Mouse (Mus musculus) thymus, adult 2 months (tissue): Measurements from ENCODE around the gene Tpte. TPM values are rescaled to one million over a fixed set of nuclear protein-coding genes. Genes with fewer than 3 reads are reported as not detected.

Experiments used
- DNase-seq: peaks from one replicate; pipeline ENCODE4 v3.0.0; 2021
- H3K27ac ChIP-seq: fragments of 200-500 bp; 2 replicates; pipeline ENCODE4 v1.5.1; 2012; ENCODE audit warnings: low read length, control low read depth; ENCODE audit not compliant: control insufficient read depth, insufficient read depth
- H3K27me3 ChIP-seq: fragments of 200-500 bp; 2 replicates; pipeline ENCODE4 v1.6.1; 2012; ENCODE audit warnings: mild to moderate bottlenecking, low read length, moderate library complexity, mixed read lengths; ENCODE audit not compliant: control insufficient read depth, insufficient read depth
- H3K36me3 ChIP-seq: fragments of 200-500 bp; 2 replicates; pipeline ENCODE4 v1.6.1; 2012; ENCODE audit warnings: mild to moderate bottlenecking, low read length, moderate library complexity; ENCODE audit not compliant: control insufficient read depth, insufficient read depth
- H3K4me1 ChIP-seq: fragments of 200-500 bp; replicated peaks from 2 replicates; pipeline ENCODE4 v1.6.1; 2012; ENCODE audit warnings: low read length; ENCODE audit not compliant: control insufficient read depth, insufficient read depth
- H3K4me3 ChIP-seq: fragments of 200-500 bp; 2 replicates; pipeline ENCODE4 v1.5.1; 2012; ENCODE audit warnings: mild to moderate bottlenecking, low read length, control low read depth, moderate library complexity; ENCODE audit not compliant: control insufficient read depth, insufficient read depth
- CTCF ChIP-seq: fragments of 200-500 bp; IDR thresholded peaks from 2 replicates; pipeline ENCODE4 v1.5.1; 2012; ENCODE audit warnings: mild to moderate bottlenecking, control low read depth, low read length, moderate library complexity, borderline replicate concordance; ENCODE audit not compliant: control insufficient read depth, poor library complexity, insufficient read depth; ENCODE audit errors: extremely low read depth
- POLR2A ChIP-seq: fragments of 200-500 bp; IDR thresholded peaks from 2 replicates; pipeline ENCODE4 v1.6.1; 2012; ENCODE audit warnings: mild to moderate bottlenecking, low read length, control low read depth, moderate library complexity; ENCODE audit not compliant: control insufficient read depth, poor library complexity, insufficient read depth; ENCODE audit errors: extremely low read depth
- WGBS: fragments of 180-500 bp; shearing (Covaris S2); methylation state at CpG from one replicate; pipeline ENCODE4 v1.1.7; 2018; 5-methylcytosine and 5-hydroxymethylcytosine counted together
- polyA plus RNA-seq: library from polyadenylated mRNA; depleted of rRNA; stranded (reverse); fragments of >200 nt; gene quantifications from 2 replicates; pipeline ENCODE4 v1.2.3, GENCODE M21; 2012; rRNA removed

Gene Tpte
- polyA plus RNA-seq, 1 experiment, result not detected

DNA sequence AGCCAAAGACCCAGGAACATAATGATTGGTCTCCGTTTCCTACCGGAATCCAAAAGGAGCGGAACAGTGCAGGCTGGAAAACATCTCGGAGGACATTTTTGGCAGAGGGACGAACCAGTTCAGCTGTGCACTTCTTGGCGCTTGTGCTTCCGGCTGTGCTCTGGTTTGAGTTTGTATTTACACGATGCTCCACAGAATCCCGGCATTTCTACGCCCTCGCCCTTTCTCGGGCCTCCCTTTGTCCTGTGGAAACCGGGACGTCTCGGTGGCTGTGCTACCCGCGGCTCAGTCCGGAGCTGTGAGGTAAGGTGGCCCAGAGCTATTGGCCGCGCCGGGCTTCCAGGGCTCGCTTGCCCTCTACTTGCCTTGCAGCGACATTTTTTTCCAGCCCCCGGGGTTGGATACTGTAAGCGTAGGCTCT is 128.1 kb downstream of the Tpte start, which contains the start of gene Mrps31:
TSS of gene Mrps31 (plus strand) at position 80 of the 421 bp plus-strand sequence.
- peak; percentile 75 for DNase-seq

DNA sequence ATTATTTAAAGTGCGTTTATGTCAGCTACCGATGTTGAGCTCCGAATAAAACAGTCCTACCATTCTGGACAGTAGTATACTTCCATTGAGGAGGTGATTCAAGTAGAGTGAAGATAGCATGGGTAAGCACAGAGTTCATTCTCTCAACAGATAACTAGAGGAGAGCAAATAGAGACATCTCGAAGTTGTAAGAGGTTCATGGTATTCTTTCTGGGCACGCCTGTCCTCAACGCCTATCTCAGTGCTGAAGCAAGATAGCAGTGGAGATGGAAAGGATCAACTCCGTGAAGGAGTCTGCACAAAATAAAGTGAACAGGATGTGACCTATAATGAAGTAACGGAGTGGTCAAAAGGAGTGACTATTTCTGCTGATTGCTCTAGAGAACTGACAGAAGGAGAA is 128.7 kb downstream of the Tpte start:
- TF ChIP-seq POLR2A, result no peak
- TF ChIP-seq CTCF, result no peak
- Histone ChIP-seq H3K36me3 (no peaks in the 10 kb centered on the region), H3K27ac (no peak overlapping the region), H3K4me1 (no peaks in the 10 kb centered on the region), H3K4me3 (no peak overlapping the region), H3K27me3 (no peaks in the 10 kb centered on the region)
- 21% methylated on average over 8 of the region's 8 CpGs for WGBS
- no peak for DNase-seq

More for the DNA sequence above, 128.1 kb downstream of the Tpte start, which contains the start of gene Mrps31:
- H3K4me1 ChIP-seq, result no peaks in the 10 kb centered on the region
- H3K27me3 ChIP-seq, result no peaks in the 10 kb centered on the region
- WGBS, result under 1% methylated on average over 25 of the region's 25 CpGs
- no peaks in the 10 kb centered on the region for H3K36me3 ChIP-seq
- peak within 1 kb of the TSS; percentile 80 for H3K4me3 ChIP-seq
- H3K27ac ChIP-seq, result no peak within 1 kb of the TSS
- TF ChIP-seq POLR2A, result no peak
- no peak for TF ChIP-seq CTCF

Other genes starting within 250 kb of the Tpte start
- gene Atp7b, start 223.1 kb upstream of the Tpte start, polyA plus RNA-seq, result 1.5 and 1.8 TPM in 2 replicates
- gene Alg11, start 222.7 kb upstream of the Tpte start, polyA plus RNA-seq, result 3.7 and 4.0 TPM in 2 replicates
- 0.06 and 0.11 TPM in 2 replicates for gene Nek5, start 158.4 kb upstream of the Tpte start, polyA plus RNA-seq
- 1.2 and 1.8 TPM in 2 replicates for gene Nek3, start 117.0 kb upstream of the Tpte start, polyA plus RNA-seq
- gene Ckap2, start 97.6 kb upstream of the Tpte start, polyA plus RNA-seq, result 11.7 and 13.6 TPM in 2 replicates
- 14.6 and 16.9 TPM in 2 replicates for gene Vps36, start 90.6 kb upstream of the Tpte start, polyA plus RNA-seq
- 1.8 and 2.1 TPM in 2 replicates for gene Thsd1, start 56.1 kb upstream of the Tpte start, polyA plus RNA-seq
- gene Slc25a15, start 115.2 kb downstream of the Tpte start, polyA plus RNA-seq, result 3.8 and 5.4 TPM in 2 replicates
- 5.0 and 5.6 TPM in 2 replicates for gene Mrps31, start 127.9 kb downstream of the Tpte start, polyA plus RNA-seq